Mouse (Mus musculus) lung, embryonic 16.5 days (tissue): ENCODE measurements around the gene Naa15. TPM values are rescaled to one million over a fixed set of nuclear protein-coding genes. Genes with fewer than 3 reads are reported as not detected.

Source experiments
- ATAC-seq: fragments of 200-750 bp; cut with Nextera tagmentation; 2 replicates; pipeline ENCODE4 v1.8.0; 2017; ENCODE audit warnings: low read depth, mild to moderate bottlenecking, moderate library complexity
- H3K27ac ChIP-seq: fragments of 300-500 bp; sonication (generic); 2 replicates; pipeline ENCODE4 v1.5.1; 2014; ENCODE audit warnings: mild to moderate bottlenecking, control low read depth, low read length
- H3K27me3 ChIP-seq: fragments of 300-500 bp; sonication (generic); 2 replicates; pipeline ENCODE4 v1.6.1; 2014; ENCODE audit warnings: low read depth, low read length, mixed read lengths; ENCODE audit not compliant: control insufficient read depth, insufficient read depth
- H3K36me3 ChIP-seq: fragments of 300-500 bp; sonication (generic); 2 replicates; pipeline ENCODE4 v1.6.1; 2014; ENCODE audit warnings: low read length; ENCODE audit not compliant: control insufficient read depth, insufficient read depth
- H3K4me1 ChIP-seq: fragments of 300-500 bp; sonication (generic); replicated peaks from 2 replicates; pipeline ENCODE4 v1.6.1; 2014; ENCODE audit warnings: low read length, mixed read lengths; ENCODE audit not compliant: control insufficient read depth, insufficient read depth
- H3K4me2 ChIP-seq: fragments of 300-500 bp; sonication (generic); 2 replicates; pipeline ENCODE4 v1.6.1; 2014; ENCODE audit warnings: low read depth, low read length, control low read depth
- H3K4me3 ChIP-seq: fragments of 300-500 bp; sonication (generic); 2 replicates; pipeline ENCODE4 v1.5.1; 2014; ENCODE audit warnings: mild to moderate bottlenecking, low read length, control low read depth
- H3K9ac ChIP-seq: fragments of 300-500 bp; sonication (generic); 2 replicates; pipeline ENCODE4 v1.6.1; 2014; ENCODE audit warnings: low read length, control low read depth
- H3K9me3 ChIP-seq: fragments of 300-500 bp; sonication (generic); 2 replicates; pipeline ENCODE4 v1.6.1; 2016; ENCODE audit warnings: low read length; ENCODE audit not compliant: control insufficient read depth
- WGBS: fragments of 180-500 bp; shearing (Covaris S2); extraction: QIAGEN DNeasy Blood & Tissue Kit; methylation state at CpG from one replicate; pipeline ENCODE4 v1.1.7; 2014; 5-methylcytosine and 5-hydroxymethylcytosine counted together
- polyA plus RNA-seq: library from polyadenylated mRNA; unstranded; fragments of >200 nt; fragmentation: Nextera tagmentation; extraction: Ambion mirVana; gene quantifications from 2 replicates; pipeline ENCODE4 v1.2.1, GENCODE M21; 2015

The Naa15 gene
- polyA plus RNA-seq, 1 experiment from 2014 or later = 30.0 TPM

DNA sequence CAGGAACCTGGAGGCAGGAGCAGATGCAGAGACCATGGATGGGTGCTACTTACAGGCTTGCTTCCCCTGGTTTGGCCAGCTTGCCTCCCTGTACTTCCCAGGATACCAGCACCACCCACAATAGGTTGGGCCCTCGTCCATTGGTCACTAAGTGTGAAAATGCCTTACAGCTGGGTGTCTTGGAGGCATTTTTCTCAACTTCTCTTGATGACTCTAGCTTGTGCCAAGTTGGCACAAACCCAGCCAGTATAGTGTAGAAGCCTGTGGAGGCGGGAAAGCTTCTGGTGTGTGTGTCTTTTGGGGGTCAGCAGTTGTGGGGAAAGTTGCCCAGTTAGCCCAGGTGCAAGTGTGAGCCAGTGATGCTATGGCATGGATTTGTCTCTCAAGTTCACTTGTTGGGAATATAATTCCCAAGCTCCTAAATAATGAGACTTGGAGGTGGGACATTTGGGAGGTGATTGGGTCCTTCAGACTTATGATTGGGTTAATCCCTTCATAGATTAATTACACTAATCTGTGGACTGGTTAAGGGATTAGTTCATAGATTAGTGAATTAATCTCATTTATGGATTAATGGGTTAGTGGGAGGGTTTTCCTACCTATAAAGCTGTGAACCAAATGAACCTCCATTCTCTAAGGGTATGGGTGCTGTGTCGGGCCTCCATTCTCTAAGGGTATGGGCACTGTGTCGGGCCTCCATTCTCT, 71.7 kb downstream of the Naa15 start:
- Histone ChIP-seq H3K9ac (no peak overlapping the region), H3K27me3 (no peaks in the 10 kb centered on the region), H3K4me3 (no peak overlapping the region), H3K9me3 (no peaks in the 10 kb centered on the region), H3K4me1 (peaks cover 18% of the 10 kb centered on the region), H3K36me3 (no peaks in the 10 kb centered on the region), H3K4me2 (no peak overlapping the region), H3K27ac (no peak overlapping the region)
- no peak for ATAC-seq
- 77% methylated on average over 4 of the region's 4 CpGs for WGBS

DNA sequence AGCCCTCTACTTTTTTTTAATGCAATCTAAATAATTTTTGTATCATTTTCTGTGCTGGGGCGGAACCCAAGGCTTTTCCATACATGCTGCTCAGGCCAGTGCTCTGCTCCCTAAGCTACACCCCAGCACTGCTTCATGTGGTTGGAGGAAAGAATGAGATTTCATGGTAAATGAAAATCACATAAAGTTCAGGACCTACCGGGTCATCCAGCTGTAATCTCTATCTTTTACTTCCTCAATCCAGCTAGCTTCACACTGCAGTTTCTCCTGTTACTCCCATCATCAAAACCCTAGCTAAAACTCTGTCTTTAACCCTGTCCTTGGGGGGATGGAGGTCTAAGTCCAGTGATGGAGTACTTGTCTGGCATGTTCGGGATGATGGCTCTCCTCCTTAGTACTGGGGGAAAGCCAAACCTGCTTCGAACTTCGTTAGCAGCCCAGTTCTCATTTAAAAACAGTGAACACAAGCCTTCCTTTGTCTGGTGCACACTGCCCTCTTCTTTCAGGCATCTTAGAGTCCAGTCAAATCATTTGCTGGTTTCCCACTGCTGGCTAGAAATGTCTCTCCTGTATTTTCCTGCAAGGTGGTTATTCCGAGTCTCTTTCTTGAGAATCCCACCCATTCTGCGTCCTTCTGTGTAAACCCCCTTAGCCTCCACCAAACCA, 75.3 kb downstream of the Naa15 start:
- Histone ChIP-seq H3K27ac (no peak overlapping the region), H3K4me2 (no peak overlapping the region), H3K9ac (no peak overlapping the region), H3K4me3 (no peak overlapping the region), H3K4me1 (peaks cover 22% of the 10 kb centered on the region), H3K9me3 (no peaks in the 10 kb centered on the region), H3K27me3 (no peaks in the 10 kb centered on the region), H3K36me3 (peaks cover 6% of the 10 kb centered on the region; the same call in 1 of the 2 replicates)
- 86% methylated on average over 7 of the region's 7 CpGs for WGBS
- ATAC-seq = no peak

DNA sequence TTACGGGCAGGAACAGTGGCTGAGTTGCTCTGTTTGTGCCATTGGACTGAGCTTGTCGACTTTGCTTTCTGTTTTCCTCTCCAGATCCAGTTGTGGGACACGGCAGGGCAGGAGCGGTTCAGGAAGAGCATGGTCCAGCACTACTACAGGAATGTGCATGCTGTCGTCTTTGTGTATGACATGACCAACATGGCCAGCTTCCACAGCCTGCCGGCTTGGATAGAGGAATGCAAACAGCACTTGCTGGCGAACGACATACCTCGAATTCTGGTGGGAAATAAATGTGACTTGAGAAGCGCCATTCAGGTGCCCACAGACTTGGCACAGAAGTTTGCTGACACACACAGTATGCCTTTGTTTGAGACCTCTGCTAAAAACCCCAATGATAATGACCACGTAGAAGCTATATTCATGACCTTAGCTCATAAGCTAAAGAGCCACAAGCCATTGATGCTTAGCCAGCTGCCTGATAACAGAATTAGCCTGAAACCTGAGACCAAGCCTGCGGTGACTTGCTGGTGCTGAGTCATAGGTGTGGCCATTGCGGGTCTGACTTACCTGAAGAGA, 78.4 kb downstream of the Naa15 start:
- Histone ChIP-seq H3K27me3 (no peaks in the 10 kb centered on the region), H3K4me1 (peaks cover 11% of the 10 kb centered on the region), H3K9ac (no peak overlapping the region), H3K36me3 (peaks cover 6% of the 10 kb centered on the region; the same call in 1 of the 2 replicates), H3K9me3 (no peaks in the 10 kb centered on the region), H3K4me3 (no peak overlapping the region), H3K27ac (peak overlapping the region; percentile 36; the same call in 1 of the 2 replicates), H3K4me2 (no peak overlapping the region)
- 0 out of 2 replicates have a peak, but pooled peaks have one; percentile 21 for ATAC-seq
- WGBS = 60% methylated on average over 13 of the region's 13 CpGs

DNA sequence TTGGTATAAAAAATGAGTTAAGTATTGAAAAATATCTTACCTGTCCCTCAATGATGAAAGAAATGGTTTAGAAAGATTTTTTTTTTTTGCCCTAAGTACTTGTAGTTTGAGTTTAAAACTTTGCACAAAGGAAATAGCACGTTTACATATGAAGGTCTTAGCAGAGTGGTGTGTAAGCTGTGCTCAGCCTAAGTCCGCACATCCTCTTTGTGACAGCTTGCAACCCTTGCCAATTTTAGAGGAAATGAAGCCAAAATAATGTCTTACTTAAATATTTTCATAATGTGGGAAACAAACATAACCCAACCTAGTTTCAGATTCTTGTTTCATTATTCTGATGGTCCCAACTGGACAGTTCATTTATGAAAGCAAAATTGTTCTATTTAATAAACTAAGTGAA, 79.5 kb downstream of the Naa15 start:
- peak; percentile 70; the same call in 1 of the 2 replicates for ATAC-seq
- Histone ChIP-seq H3K27me3 (no peaks in the 10 kb centered on the region), H3K4me1 (peaks cover 11% of the 10 kb centered on the region), H3K9ac (no peak overlapping the region), H3K36me3 (peaks cover 6% of the 10 kb centered on the region; the same call in 1 of the 2 replicates), H3K27ac (no peak overlapping the region; the same call in 1 of the 2 replicates), H3K4me3 (no peak overlapping the region), H3K9me3 (no peaks in the 10 kb centered on the region), H3K4me2 (no peak overlapping the region)
- 34% methylated on average over 2 of the region's 2 CpGs for WGBS

DNA sequence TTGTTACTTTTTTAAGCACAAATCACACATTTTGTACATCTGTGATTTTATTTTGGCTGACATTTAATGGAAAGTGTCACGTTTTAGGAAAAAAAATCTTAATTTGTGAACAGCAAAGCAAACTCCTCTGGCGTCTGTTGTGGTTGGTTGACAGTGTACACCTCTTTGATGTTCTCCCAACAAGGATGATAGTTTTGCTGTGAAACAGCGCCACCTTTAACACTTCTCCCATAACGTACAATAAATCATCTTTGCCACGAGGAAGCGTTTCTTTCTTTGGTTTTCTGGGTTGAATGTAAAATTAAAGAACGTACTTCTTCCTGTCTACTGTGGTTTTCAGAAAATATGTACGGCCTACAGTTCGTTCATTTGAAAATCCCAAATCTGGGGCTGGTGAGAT, 80.7 kb downstream of the Naa15 start:
- Histone ChIP-seq H3K4me3 (no peak overlapping the region), H3K9ac (no peak overlapping the region), H3K4me1 (peaks cover 11% of the 10 kb centered on the region), H3K4me2 (no peak overlapping the region), H3K27me3 (no peaks in the 10 kb centered on the region), H3K9me3 (no peaks in the 10 kb centered on the region), H3K27ac (no peak overlapping the region), H3K36me3 (peaks cover 6% of the 10 kb centered on the region; the same call in 1 of the 2 replicates)
- WGBS = 87% methylated on average over 9 of the region's 9 CpGs
- ATAC-seq = no peak

DNA sequence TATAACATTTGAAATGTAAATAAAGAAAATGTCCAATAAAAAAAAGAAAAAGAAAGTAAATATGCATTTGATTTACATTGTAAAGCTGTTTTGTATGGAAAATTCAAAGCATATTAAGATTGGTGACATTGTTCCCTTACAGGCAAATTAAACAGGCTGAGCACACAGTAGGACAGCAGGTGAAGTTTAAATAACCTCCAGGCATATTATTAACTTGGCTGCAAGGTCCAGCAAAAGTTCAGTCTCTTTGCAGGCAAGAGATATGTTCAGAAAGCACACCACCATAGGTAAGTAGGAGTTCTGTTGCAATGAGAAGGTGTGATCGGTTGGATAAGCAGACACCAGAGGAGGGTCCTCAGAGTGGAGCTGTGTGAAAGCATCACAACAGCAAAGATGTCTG, 83.0 kb downstream of the Naa15 start:
- H3K4me3 ChIP-seq = no peak overlapping the region
- no peak for ATAC-seq
- peaks cover 10% of the 10 kb centered on the region for H3K4me1 ChIP-seq
- no peaks in the 10 kb centered on the region for H3K27me3 ChIP-seq
- WGBS = 97% methylated on average over 1 of the region's 1 CpGs
- no peak overlapping the region for H3K4me2 ChIP-seq
- no peaks in the 10 kb centered on the region for H3K9me3 ChIP-seq
- no peak overlapping the region for H3K9ac ChIP-seq
- H3K36me3 ChIP-seq = peaks cover 6% of the 10 kb centered on the region; the same call in 1 of the 2 replicates
- H3K27ac ChIP-seq = no peak overlapping the region

DNA sequence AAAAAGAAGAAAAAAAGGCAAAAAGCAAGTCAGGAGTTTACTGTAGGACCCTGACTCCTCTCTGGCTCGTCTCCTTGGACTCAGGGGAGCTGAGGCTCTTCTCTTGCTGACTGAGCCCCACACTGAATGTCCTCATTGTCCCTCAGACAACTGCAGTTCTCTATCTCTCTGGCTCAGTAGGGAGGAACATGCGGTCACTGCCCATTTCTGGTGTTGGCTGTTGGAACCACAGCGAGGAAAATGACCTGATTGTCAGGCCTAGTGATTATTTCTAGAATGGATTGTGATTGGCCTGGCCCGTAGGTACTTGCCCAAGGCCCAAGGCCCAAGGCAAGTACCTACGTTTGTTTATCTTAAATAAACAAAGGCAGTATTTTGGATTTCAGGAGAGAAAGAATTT, 83.7 kb downstream of the Naa15 start:
- peaks cover 2% of the 10 kb centered on the region; the same call in 1 of the 2 replicates for H3K36me3 ChIP-seq
- H3K4me3 ChIP-seq = no peak overlapping the region
- H3K9me3 ChIP-seq = no peaks in the 10 kb centered on the region
- H3K9ac ChIP-seq = no peak overlapping the region
- H3K4me2 ChIP-seq = no peak overlapping the region
- peaks cover 5% of the 10 kb centered on the region for H3K4me1 ChIP-seq
- no peak overlapping the region for H3K27ac ChIP-seq
- no peaks in the 10 kb centered on the region for H3K27me3 ChIP-seq
- ATAC-seq = no peak
- 58% methylated on average over 5 of the region's 5 CpGs for WGBS

DNA sequence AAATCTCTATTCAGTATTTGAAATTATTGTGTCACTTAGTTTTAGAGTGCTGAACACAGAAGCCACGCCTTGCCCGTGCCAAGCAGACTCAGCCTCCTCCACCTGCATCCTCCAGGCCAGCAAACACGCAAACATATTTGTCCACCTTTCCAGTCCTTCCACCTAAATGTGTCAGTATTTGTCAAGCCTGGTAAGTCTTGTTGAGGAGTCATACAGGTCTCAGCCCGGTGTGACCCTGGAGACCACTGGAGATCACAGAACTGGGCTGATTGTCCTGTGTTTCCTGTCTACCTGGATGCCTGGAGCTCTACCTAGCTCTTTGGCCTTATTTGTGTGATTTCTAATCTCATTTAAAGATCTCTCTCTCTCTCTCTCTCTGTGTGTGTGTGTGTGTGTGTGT, 84.9 kb downstream of the Naa15 start:
- H3K9ac ChIP-seq = no peak overlapping the region
- 87% methylated on average over 4 of the region's 4 CpGs for whole genome bisulfite sequencing
- ATAC-seq = no peak
- no peaks in the 10 kb centered on the region for H3K27me3 ChIP-seq
- H3K4me1 ChIP-seq = no peaks in the 10 kb centered on the region
- no peak overlapping the region for H3K4me2 ChIP-seq
- H3K36me3 ChIP-seq = no peaks in the 10 kb centered on the region
- H3K9me3 ChIP-seq = no peaks in the 10 kb centered on the region
- H3K4me3 ChIP-seq = no peak overlapping the region
- H3K27ac ChIP-seq = no peak overlapping the region

DNA sequence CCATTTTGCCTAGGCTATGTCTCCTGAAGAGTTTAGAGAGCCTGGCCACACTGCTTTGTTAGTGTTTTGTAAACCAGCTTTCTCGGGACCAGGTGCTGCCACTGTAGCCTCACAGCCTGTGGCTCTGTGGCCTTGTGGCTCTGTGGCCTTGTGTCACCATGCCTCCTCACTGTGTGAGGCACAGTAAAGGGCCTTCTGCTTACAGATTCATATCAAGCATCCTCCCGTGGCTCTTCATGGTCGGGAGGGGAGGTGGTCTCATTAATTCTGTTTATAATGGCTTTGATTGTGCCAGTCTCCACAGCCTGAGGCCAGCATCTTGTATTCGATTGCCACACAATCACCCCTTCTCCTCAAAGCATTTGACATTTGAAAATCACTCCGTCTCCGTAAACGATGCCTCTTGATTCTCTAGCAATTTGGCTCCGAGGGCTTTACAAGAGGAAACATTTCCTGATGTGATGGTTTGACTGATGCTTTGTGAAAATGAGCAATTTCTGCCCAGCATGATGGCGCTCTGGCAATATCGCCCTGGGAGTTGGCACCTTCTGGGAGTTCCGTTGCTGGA, 89.5 kb downstream of the Naa15 start:
- H3K9ac ChIP-seq = no peak overlapping the region
- WGBS = 75% methylated on average over 11 of the region's 11 CpGs
- no peak for ATAC-seq
- H3K4me3 ChIP-seq = no peak overlapping the region
- no peaks in the 10 kb centered on the region for H3K9me3 ChIP-seq
- no peaks in the 10 kb centered on the region for H3K27me3 ChIP-seq
- no peak overlapping the region for H3K27ac ChIP-seq
- H3K4me1 ChIP-seq = no peaks in the 10 kb centered on the region
- H3K36me3 ChIP-seq = no peaks in the 10 kb centered on the region
- H3K4me2 ChIP-seq = no peak overlapping the region
